Mouse (Mus musculus) stomach, postnatal 0 days (tissue): ENCODE measurements around the gene Tbl2.

ENCODE experiments used
- CTCF ChIP-seq: IDR thresholded peaks from 2 replicates; pipeline ENCODE4 v1.5.1; 2016; ENCODE audit warnings: antibody characterized with exemption, low read depth, mild to moderate bottlenecking, moderate library complexity
- EP300 ChIP-seq: optimal IDR thresholded peaks from 2 replicates; pipeline ENCODE3; 2016; ENCODE audit warnings: antibody characterized with exemption

- no peak for TF ChIP-seq CTCF
- no peak for TF ChIP-seq EP300
Measured at GRCm38 (mm10) chr5:135109976-135110375, 39.5 kb upstream of the Tbl2 start.
